Mouse (Mus musculus): ENCODE data around the gene Chd4. TPM values are rescaled to one million over a fixed set of nuclear protein-coding genes. Genes with fewer than 3 reads are reported as not detected.

Gene Chd4
- total RNA-seq, 4 experiments from 2014 or later: 159 to 187 (median 175) TPM

- DNase-seq (ENCODE audit: low spot score in 2 of 2): no peak
Observed at GRCm38 (mm10) chr6:125090341-125091085, 5.3 kb upstream of the Chd4 start.

GRCm38 (mm10) chr6:125092372-125092771 lies 3.4 kb upstream of the Chd4 start:
- no peak for DNase-seq (ENCODE audit: low spot score in 2 of 2)

- DNase-seq (ENCODE audit: low spot score in 2 of 2): no peak
Observed at GRCm38 (mm10) chr6:125094843-125095242, 938 bp upstream of the Chd4 start.

DNA sequence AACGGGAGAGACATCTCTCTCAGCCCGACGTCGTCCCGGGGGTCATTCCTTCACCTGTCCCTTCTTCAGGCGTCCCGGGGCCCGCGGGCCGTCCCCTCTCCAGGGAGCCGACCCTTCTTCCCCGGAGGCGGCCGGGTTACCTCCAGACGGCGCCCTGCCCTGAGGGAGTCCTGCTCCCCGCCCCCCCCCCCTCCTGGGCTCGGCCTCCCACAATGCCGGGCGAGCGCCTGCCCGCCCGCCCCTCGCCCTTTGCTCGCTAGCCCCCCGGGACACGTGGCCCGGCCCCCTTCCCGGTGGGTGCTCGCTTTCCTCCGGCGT lies 457 bp downstream of the Chd4 start:
- no peak for DNase-seq (ENCODE audit: low spot score in 2 of 2)

GRCm38 (mm10) chr6:125096597-125097345 lies 990 bp downstream of the Chd4 start:
- DNase-seq (ENCODE audit: low spot score in 2 of 2): no peak

- DNase-seq (ENCODE audit: low spot score in 2 of 2): peak in 1 of 2 experiments; percentile 39
Observed at GRCm38 (mm10) chr6:125097346-125097689, 1.5 kb downstream of the Chd4 start.

- no peak for DNase-seq (ENCODE audit: low spot score in 2 of 2)
Observed at GRCm38 (mm10) chr6:125097951-125098350, 2.2 kb downstream of the Chd4 start.

GRCm38 (mm10) chr6:125098513-125098912 lies 2.7 kb downstream of the Chd4 start:
- DNase-seq (ENCODE audit: low spot score in 2 of 2): no peak

GRCm38 (mm10) chr6:125099421-125099971 lies 3.7 kb downstream of the Chd4 start:
- no peak for DNase-seq (ENCODE audit: low spot score in 2 of 2)

DNA sequence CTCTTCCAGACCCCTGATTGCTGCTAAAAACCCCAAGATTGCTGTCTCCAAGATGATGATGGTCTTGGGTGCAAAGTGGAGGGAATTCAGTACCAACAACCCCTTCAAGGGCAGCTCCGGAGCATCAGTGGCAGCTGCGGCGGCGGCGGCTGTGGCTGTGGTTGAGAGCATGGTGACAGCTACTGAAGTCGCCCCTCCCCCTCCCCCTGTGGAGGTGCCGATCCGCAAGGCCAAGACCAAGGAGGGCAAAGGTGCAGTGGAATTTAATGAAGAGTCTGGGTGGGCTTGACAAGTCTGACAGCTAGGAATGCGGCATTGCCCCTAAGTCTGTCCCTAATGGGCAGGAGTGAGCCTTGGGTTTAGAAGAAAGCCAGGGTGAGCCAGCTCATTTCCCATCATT lies 5.7 kb downstream of the Chd4 start:
- DNase-seq (ENCODE audit: low spot score in 2 of 2): no peak

DNA sequence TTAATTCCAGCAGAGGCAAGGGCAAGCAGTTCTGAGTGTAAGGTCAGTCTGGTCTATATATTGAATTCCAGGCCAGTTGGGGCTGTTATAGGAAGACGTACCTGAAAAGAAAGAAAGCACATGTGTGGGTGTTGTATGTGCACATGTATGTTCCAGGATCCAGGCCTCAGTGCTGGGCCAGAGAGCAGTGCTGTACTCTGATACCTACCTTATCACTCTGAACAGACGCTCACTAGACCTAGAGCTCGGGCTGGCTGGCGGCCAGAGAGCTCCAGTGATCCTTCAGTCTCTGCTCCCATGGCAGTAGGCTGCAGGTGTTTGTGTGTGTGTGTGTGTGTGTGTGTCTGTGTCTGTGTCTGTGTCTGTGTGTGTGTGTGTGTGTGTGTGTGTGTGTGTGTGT lies 8.4 kb downstream of the Chd4 start:
- no peak for DNase-seq (ENCODE audit: low spot score in 2 of 2)

DNA sequence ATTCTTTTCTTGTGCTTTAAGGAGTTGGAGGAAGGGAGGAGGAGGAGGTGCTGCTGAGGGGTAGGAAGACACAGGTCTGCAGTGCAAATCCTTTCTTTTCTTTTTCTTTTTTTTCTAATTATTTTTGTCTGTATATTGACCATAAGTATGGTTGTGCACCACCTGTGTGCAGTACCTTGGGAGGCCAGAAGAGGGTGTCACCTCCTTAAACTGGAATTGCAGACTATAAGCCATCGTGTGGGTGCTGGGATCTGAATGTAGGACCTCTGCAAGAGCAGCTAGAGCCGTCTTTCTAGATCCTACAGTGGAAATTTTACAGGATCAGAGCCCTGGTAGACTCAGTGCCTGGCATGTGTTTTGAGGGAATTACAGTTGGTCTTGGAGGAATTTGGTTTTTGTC lies 11.9 kb downstream of the Chd4 start:
- no peak for DNase-seq (ENCODE audit: low spot score in 2 of 2)

DNA sequence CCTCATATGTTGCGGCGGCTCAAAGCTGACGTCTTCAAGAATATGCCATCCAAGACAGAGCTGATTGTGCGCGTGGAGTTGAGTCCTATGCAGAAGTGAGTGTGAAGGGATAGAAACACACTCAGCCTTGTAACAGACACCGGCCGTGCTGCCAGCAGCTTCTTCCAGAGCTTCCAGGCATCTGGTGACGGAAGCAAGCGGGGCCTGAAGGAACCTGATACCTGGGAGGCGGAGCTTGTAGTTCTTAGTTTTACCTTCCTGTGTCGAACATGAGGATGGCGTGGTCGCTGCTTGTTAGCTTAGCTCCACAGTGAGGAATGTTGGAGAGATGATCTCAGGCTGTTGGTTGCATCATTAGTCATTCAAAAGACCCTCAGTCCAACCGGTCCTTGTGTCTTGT lies 13.6 kb downstream of the Chd4 start:
- no peak for DNase-seq (ENCODE audit: low spot score in 2 of 2)

- DNase-seq (ENCODE audit: low spot score in 2 of 2): no peak
Observed at GRCm38 (mm10) chr6:125110927-125111326, 15.1 kb downstream of the Chd4 start.

DNA sequence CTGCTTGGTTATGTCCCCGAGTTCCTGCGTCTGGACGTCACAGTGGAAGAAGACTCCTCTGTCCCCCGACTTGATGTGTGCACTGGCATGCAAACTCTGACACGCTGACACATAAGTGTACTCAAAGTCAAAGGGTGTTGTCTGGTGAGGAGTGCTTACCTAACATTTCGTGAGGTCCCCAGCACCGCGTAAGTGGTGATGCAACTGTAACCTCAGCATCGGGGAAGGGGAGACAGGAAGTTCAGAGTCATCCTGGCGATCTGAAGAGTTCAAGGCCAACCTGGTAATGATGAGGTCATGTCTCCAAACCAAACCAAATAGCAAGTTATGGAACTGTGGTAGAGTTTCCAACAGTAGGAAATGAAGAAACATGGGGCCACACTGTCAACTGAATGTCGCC lies 16.8 kb downstream of the Chd4 start:
- DNase-seq (ENCODE audit: low spot score in 2 of 2): no peak

DNA sequence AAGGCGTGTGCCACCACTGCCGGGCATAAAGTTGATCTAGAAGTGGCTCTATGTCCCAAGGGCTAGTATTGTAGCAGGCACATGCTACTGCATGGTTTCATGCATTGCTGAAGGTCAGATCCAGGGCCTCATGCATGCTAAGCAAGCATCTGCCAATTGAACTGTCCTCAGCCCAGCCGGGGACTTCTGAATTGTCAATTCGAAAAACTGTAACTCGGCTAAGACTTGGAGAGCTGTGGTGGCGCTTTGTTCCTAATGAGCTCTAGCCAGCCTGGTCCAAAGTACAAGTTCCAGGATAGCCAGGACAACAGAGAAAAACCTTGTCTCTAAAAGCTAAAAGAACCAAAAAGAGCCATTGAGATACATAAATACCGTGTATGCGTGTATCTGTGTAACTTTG lies 23.6 kb downstream of the Chd4 start:
- DNase-seq (ENCODE audit: low spot score in 2 of 2): no peak

GRCm38 (mm10) chr6:125128724-125129123 lies 32.9 kb downstream of the Chd4 start:
- DNase-seq (ENCODE audit: low spot score in 2 of 2): no peak

DNA sequence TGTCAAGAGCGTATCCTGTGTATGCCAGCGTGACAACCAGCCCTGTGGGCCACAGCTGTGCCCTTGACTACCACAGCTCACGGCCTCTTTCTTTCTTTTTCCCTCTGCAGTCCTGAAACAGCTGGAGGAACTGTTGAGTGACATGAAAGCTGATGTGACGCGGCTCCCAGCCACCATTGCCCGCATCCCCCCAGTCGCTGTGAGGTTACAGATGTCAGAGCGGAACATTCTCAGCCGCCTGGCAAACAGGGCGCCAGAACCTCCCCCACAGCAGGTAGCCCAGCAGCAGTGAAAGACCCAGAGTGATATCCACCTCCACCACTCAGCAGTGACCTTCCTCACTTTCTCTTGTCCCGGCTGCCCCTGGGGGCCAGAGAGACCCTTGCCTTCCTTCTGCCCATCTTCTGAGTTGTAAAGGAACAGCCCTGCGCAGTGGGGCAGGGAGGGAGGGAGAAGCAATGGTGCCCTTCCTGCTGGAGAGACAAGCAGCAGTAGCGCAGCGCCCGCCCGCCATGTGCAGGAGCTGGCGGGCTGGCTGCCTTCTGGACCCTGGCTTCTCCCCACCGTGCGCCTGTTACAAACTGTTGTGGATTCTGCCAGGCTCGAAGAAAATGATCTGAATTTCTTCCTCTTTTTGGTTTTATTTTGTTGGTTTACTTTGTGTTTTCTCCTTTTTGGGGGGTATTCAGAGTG lies 34.1 kb downstream of the Chd4 start:
- no peak for DNase-seq (ENCODE audit: low spot score in 2 of 2)

GRCm38 (mm10) chr6:125131302-125132156 lies 35.7 kb downstream of the Chd4 start, which contains the start of gene Nop2:
Gene Nop2, plus strand, starts transcription at chr6:125131909.
- peak; percentile 64 to 77 for DNase-seq (ENCODE audit: low spot score in 2 of 2)

GRCm38 (mm10) chr6:125132470-125132869 lies 36.7 kb downstream of the Chd4 start:
- no peak for DNase-seq (ENCODE audit: low spot score in 2 of 2)

DNA sequence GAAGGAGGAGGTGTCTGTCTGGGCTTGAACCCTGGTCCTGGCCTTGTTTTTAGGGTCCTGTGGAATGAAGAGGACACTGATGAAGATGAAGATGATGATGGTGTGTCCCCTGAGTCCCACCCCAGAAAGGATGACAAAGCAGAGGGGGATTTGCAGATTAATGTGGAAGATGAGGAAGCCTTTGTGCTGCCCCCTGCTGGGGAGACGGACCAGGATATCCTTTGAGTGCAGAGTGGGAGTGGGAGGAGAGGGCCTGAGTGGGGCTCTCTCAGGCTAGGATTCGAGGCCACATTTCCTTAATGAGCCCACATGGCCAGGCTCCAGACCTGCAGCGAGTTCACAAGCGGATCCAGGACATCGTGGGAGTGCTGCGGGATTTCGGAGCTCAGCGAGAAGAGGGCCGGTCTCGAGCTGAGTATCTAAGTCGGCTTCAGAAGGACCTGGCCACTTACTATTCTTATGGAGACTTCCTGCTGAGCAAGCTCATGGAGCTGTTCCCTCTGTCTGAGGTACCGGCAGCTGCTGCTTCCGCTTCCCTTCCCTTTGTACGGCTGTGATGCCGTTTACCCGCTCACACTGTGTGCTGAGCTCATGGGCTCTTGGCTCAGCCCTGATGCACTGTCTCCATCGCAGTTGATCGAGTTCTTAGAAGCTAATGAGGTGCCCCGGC lies 41.4 kb downstream of the Chd4 start:
- DNase-seq (ENCODE audit: low spot score in 2 of 2): no peak

Data from layer of hippocampus, adult 8-10 months (tissue).